Mouse (Mus musculus) MEL (cell line): ENCODE data around the gene Galnt17.

Source experiments
- CTCF ChIP-seq, 3 experiments: IDR thresholded peaks in 2 of 3; conservative IDR thresholded peaks in 1 of 3; 2 replicates each; pipeline ENCODE4 v1.5.1; 2011 to 2012; ENCODE audit warnings: low read length in 3 of 3, low read depth in 2 of 3, mild to moderate bottlenecking in 2 of 3, improper control_type of control experiment in 1 of 3, inconsistent platforms in 1 of 3, mixed read lengths in 1 of 3, moderate library complexity in 1 of 3; ENCODE audit not compliant: control insufficient read depth in 1 of 3, insufficient read depth in 1 of 3, poor library complexity in 1 of 3, severe bottlenecking in 1 of 3
- EP300 ChIP-seq, 2 experiments: IDR thresholded peaks; 2 replicates each; pipeline ENCODE4 v1.6.1; 2011; ENCODE audit warnings: improper control_type of control experiment in 2 of 2, low read length in 2 of 2, low read depth in 1 of 2, mild to moderate bottlenecking in 1 of 2
- ETS1 ChIP-seq: IDR thresholded peaks from 2 replicates; pipeline ENCODE4 v1.6.1; 2012; ENCODE audit warnings: low read depth, mild to moderate bottlenecking, inconsistent platforms, low read length, improper control_type of control experiment, moderate library complexity
- MAFK ChIP-seq: IDR thresholded peaks from 2 replicates; pipeline ENCODE4 v1.6.1; 2011; ENCODE audit warnings: low read depth, mild to moderate bottlenecking, low read length, improper control_type of control experiment, borderline replicate concordance
- NELFE ChIP-seq: IDR thresholded peaks from 2 replicates; pipeline ENCODE4 v1.6.1; 2011; ENCODE audit warnings: low read depth, low read length, improper control_type of control experiment
- POLR2A ChIP-seq, 2 experiments: IDR thresholded peaks; 2 replicates each; pipeline ENCODE4 v1.6.1; 2011 to 2012; ENCODE audit warnings: low read length in 2 of 2, mild to moderate bottlenecking in 2 of 2, control low read depth in 1 of 2, improper control_type of control experiment in 1 of 2, low read depth in 1 of 2, moderate library complexity in 1 of 2; ENCODE audit not compliant: control insufficient read depth in 1 of 2, insufficient read depth in 1 of 2, poor library complexity in 1 of 2
- POLR2AphosphoS2 ChIP-seq: IDR thresholded peaks from 2 replicates; pipeline ENCODE4 v1.6.1; 2011; ENCODE audit warnings: low read length, improper control_type of control experiment
- RCOR1 ChIP-seq: IDR thresholded peaks from 2 replicates; pipeline ENCODE4 v1.6.1; 2012; ENCODE audit warnings: low read depth, mild to moderate bottlenecking, inconsistent platforms, low read length, improper control_type of control experiment
- TCF12 ChIP-seq: IDR thresholded peaks from 2 replicates; pipeline ENCODE4 v1.6.1; 2014; ENCODE audit warnings: low read depth, mild to moderate bottlenecking, inconsistent platforms, low read length, improper control_type of control experiment, moderate library complexity
- ZC3H11A ChIP-seq: IDR thresholded peaks from 2 replicates; pipeline ENCODE4 v1.6.1; 2012; ENCODE audit warnings: low read depth, mild to moderate bottlenecking, inconsistent platforms, low read length, improper control_type of control experiment
- ZKSCAN1 ChIP-seq: IDR thresholded peaks from 2 replicates; pipeline ENCODE4 v1.6.1; 2012; ENCODE audit warnings: low read depth, mild to moderate bottlenecking, inconsistent platforms, low read length, improper control_type of control experiment, moderate library complexity

- no peak for TF ChIP-seq ZKSCAN1
- TF ChIP-seq POLR2A (IDR thresholded peaks at IDR 0.05; ENCODE audit: control insufficient read depth in 1 of 2, insufficient read depth in 1 of 2, low read depth in 1 of 2, low read length in 2 of 2, poor library complexity in 1 of 2): no peak
- TF ChIP-seq NELFE: no peak
- TF ChIP-seq TCF12: no peak
- no peak for TF ChIP-seq ETS1
- no peak for TF ChIP-seq MAFK
- TF ChIP-seq CTCF (IDR thresholded peaks at IDR 0.05 in 2 of 3, conservative IDR thresholded peaks at IDR 0.05 in 1 of 3; ENCODE audit: control insufficient read depth in 1 of 3, insufficient read depth in 1 of 3, low read depth in 2 of 3, low read length in 3 of 3, poor library complexity in 1 of 3, severe bottlenecking in 1 of 3): no peak
- TF ChIP-seq ZC3H11A: no peak
- TF ChIP-seq RCOR1: no peak
- no peak for TF ChIP-seq EP300 (IDR thresholded peaks at IDR 0.05; ENCODE audit: low read depth in 1 of 2, low read length in 2 of 2)
- no peak for TF ChIP-seq POLR2AphosphoS2
These were observed 212.7 kb downstream of the Galnt17 start for GRCm38 (mm10) chr5:131095635-131096034.
